Mouse (Mus musculus): ENCODE data around the gene Zmynd8.

The Zmynd8 gene

GRCm38 (mm10) chr2:165792431-165793282, 106.2 kb downstream of the Zmynd8 start:
- no peak for DNase-seq

- DNase-seq = no peak
Observed at GRCm38 (mm10) chr2:165791657-165792056, 107.2 kb downstream of the Zmynd8 start.

- no peak for DNase-seq
Observed at GRCm38 (mm10) chr2:165791026-165791425, 107.8 kb downstream of the Zmynd8 start.

- DNase-seq = no peak
Observed at GRCm38 (mm10) chr2:165789667-165790066, 109.1 kb downstream of the Zmynd8 start.

GRCm38 (mm10) chr2:165788796-165789195, 110.0 kb downstream of the Zmynd8 start:
- no peak for DNase-seq

- peak; percentile 75 for DNase-seq
Observed at GRCm38 (mm10) chr2:165788005-165788404, 110.8 kb downstream of the Zmynd8 start.

- no peak for DNase-seq
Observed at GRCm38 (mm10) chr2:165786467-165786866, 112.3 kb downstream of the Zmynd8 start.

GRCm38 (mm10) chr2:165785312-165786036, 113.3 kb downstream of the Zmynd8 start:
- DNase-seq = no peak

- DNase-seq = peak; percentile 74
Observed at GRCm38 (mm10) chr2:165782324-165782723, 116.5 kb downstream of the Zmynd8 start.

GRCm38 (mm10) chr2:165778927-165779326, 119.9 kb downstream of the Zmynd8 start:
- peak; percentile 83 for DNase-seq

GRCm38 (mm10) chr2:165769375-165769948, 129.4 kb downstream of the Zmynd8 start:
- no peak for DNase-seq

- DNase-seq = no peak
Observed at GRCm38 (mm10) chr2:165768805-165769358, 129.9 kb downstream of the Zmynd8 start.

- DNase-seq = no peak
Observed at GRCm38 (mm10) chr2:165759421-165759985, 139.3 kb downstream of the Zmynd8 start.

GRCm38 (mm10) chr2:165758534-165758933, 140.3 kb downstream of the Zmynd8 start:
- DNase-seq = no peak

GRCm38 (mm10) chr2:165757799-165758198, 141.0 kb downstream of the Zmynd8 start:
- no peak for DNase-seq

- no peak for DNase-seq
Observed at GRCm38 (mm10) chr2:165752704-165753103, 146.1 kb downstream of the Zmynd8 start.

- no peak for DNase-seq
Observed at GRCm38 (mm10) chr2:165751068-165751467, 147.7 kb downstream of the Zmynd8 start.

GRCm38 (mm10) chr2:165748426-165748825, 150.4 kb downstream of the Zmynd8 start:
- DNase-seq = no peak

- DNase-seq = no peak
Observed at GRCm38 (mm10) chr2:165747975-165748374, 150.8 kb downstream of the Zmynd8 start.

- DNase-seq = no peak
Observed at GRCm38 (mm10) chr2:165745306-165746098, 153.3 kb downstream of the Zmynd8 start.

GRCm38 (mm10) chr2:165742210-165742786, 156.5 kb downstream of the Zmynd8 start:
- no peak for DNase-seq

Measured in layer of hippocampus, adult 9-11 months (tissue).